Mouse (Mus musculus) lung, embryonic 16.5 days (tissue): ENCODE measurements around the gene Spred1. TPM values are rescaled to one million over a fixed set of nuclear protein-coding genes. Genes with fewer than 3 reads are reported as not detected.

Experiments
- ATAC-seq: fragments of 200-750 bp; cut with Nextera tagmentation; 2 replicates; pipeline ENCODE4 v1.8.0; 2017; ENCODE audit warnings: low read depth, mild to moderate bottlenecking, moderate library complexity
- H3K27ac ChIP-seq: fragments of 300-500 bp; sonication (generic); 2 replicates; pipeline ENCODE4 v1.5.1; 2014; ENCODE audit warnings: mild to moderate bottlenecking, control low read depth, low read length
- H3K27me3 ChIP-seq: fragments of 300-500 bp; sonication (generic); 2 replicates; pipeline ENCODE4 v1.6.1; 2014; ENCODE audit warnings: low read depth, low read length, mixed read lengths; ENCODE audit not compliant: control insufficient read depth, insufficient read depth
- H3K36me3 ChIP-seq: fragments of 300-500 bp; sonication (generic); 2 replicates; pipeline ENCODE4 v1.6.1; 2014; ENCODE audit warnings: low read length; ENCODE audit not compliant: control insufficient read depth, insufficient read depth
- H3K4me1 ChIP-seq: fragments of 300-500 bp; sonication (generic); replicated peaks from 2 replicates; pipeline ENCODE4 v1.6.1; 2014; ENCODE audit warnings: low read length, mixed read lengths; ENCODE audit not compliant: control insufficient read depth, insufficient read depth
- H3K4me2 ChIP-seq: fragments of 300-500 bp; sonication (generic); 2 replicates; pipeline ENCODE4 v1.6.1; 2014; ENCODE audit warnings: low read depth, low read length, control low read depth
- H3K4me3 ChIP-seq: fragments of 300-500 bp; sonication (generic); 2 replicates; pipeline ENCODE4 v1.5.1; 2014; ENCODE audit warnings: mild to moderate bottlenecking, low read length, control low read depth
- H3K9ac ChIP-seq: fragments of 300-500 bp; sonication (generic); 2 replicates; pipeline ENCODE4 v1.6.1; 2014; ENCODE audit warnings: low read length, control low read depth
- H3K9me3 ChIP-seq: fragments of 300-500 bp; sonication (generic); 2 replicates; pipeline ENCODE4 v1.6.1; 2016; ENCODE audit warnings: low read length; ENCODE audit not compliant: control insufficient read depth
- WGBS: fragments of 180-500 bp; shearing (Covaris S2); extraction: QIAGEN DNeasy Blood & Tissue Kit; methylation state at CpG from one replicate; pipeline ENCODE4 v1.1.7; 2014; 5-methylcytosine and 5-hydroxymethylcytosine counted together
- microRNA counts: library from miRNA; unstranded; fragments of <30 nt; microRNA quantifications from one replicate; lab custom pipeline; 2016
- microRNA-seq: library from miRNA; unstranded; fragments of <30 nt; microRNA quantifications from one replicate; pipeline ENCODE4, GENCODE M21; 2016
- polyA plus RNA-seq: library from polyadenylated mRNA; unstranded; fragments of >200 nt; fragmentation: Nextera tagmentation; extraction: Ambion mirVana; gene quantifications from 2 replicates; pipeline ENCODE4 v1.2.1, GENCODE M21; 2015

Gene Spred1
- polyA plus RNA-seq, 1 experiment from 2014 or later: 10.4 TPM

- 19% methylated on average over 15 of the region's 15 CpGs for WGBS
- H3K9me3 ChIP-seq: no peaks in the 10 kb centered on the region
- H3K27me3 ChIP-seq: no peaks in the 10 kb centered on the region
- no peak overlapping the region for H3K4me2 ChIP-seq
- H3K27ac ChIP-seq: no peak overlapping the region
- no peak overlapping the region for H3K4me3 ChIP-seq
- H3K4me1 ChIP-seq: no peaks in the 10 kb centered on the region
- no peak overlapping the region for H3K9ac ChIP-seq
- H3K36me3 ChIP-seq: no peaks in the 10 kb centered on the region
- ATAC-seq: peak; percentile 45
Measured at GRCm38 (mm10) chr2:117217695-117218216, 96.6 kb downstream of the Spred1 start.

DNA sequence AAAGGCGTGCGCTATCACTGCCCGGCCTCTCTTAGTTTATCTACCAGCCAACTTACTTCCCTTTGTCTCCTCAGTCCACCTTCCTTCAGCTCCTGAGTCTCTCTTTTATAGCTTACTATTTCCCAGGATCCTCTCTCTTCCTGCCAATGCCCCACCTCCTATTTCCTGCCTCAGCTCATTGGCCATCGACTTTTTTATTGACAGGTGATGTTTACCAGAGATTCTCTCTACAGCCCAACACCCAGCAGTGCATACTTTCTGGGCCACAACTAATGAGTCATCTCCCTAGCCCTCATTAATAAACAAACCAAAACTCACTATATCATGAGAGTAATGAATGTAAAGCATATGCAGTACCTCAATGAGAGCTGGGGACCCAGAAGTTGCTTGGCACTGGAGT is 98.4 kb downstream of the Spred1 start:
- Histone ChIP-seq H3K4me1 (no peaks in the 10 kb centered on the region), H3K4me2 (no peak overlapping the region), H3K9ac (no peak overlapping the region), H3K27me3 (no peaks in the 10 kb centered on the region), H3K36me3 (no peaks in the 10 kb centered on the region), H3K9me3 (no peaks in the 10 kb centered on the region), H3K4me3 (no peak overlapping the region), H3K27ac (no peak overlapping the region)
- ATAC-seq: no peak
- WGBS: 90% methylated on average over 4 of the region's 4 CpGs

GRCm38 (mm10) chr2:117222651-117223050 is 101.5 kb downstream of the Spred1 start:
- H3K27ac ChIP-seq: no peak overlapping the region
- WGBS: 58% methylated on average over 9 of the region's 9 CpGs

GRCm38 (mm10) chr2:117228601-117229125 is 107.5 kb downstream of the Spred1 start:
- no peak overlapping the region for H3K4me2 ChIP-seq
- no peak overlapping the region for H3K27ac ChIP-seq
- WGBS: 39% methylated on average over 11 of the region's 11 CpGs
- no peak overlapping the region for H3K9ac ChIP-seq
- H3K9me3 ChIP-seq: no peaks in the 10 kb centered on the region
- no peaks in the 10 kb centered on the region for H3K36me3 ChIP-seq
- peak; percentile 49 for ATAC-seq
- peaks cover 6% of the 10 kb centered on the region; the same call in 1 of the 2 replicates for H3K4me1 ChIP-seq
- H3K4me3 ChIP-seq: no peak overlapping the region
- no peaks in the 10 kb centered on the region for H3K27me3 ChIP-seq

More at GRCm38 (mm10) chr2:117222651-117223050, 101.5 kb downstream of the Spred1 start:
- ATAC-seq: no peak
- no peak overlapping the region for H3K4me3 ChIP-seq
- no peaks in the 10 kb centered on the region for H3K27me3 ChIP-seq
- no peak overlapping the region for H3K4me2 ChIP-seq
- no peaks in the 10 kb centered on the region for H3K4me1 ChIP-seq
- H3K9ac ChIP-seq: no peak overlapping the region
- no peaks in the 10 kb centered on the region for H3K36me3 ChIP-seq
- no peaks in the 10 kb centered on the region for H3K9me3 ChIP-seq

GRCm38 (mm10) chr2:117230261-117230660 is 109.1 kb downstream of the Spred1 start:
- no peaks in the 10 kb centered on the region for H3K27me3 ChIP-seq
- no peaks in the 10 kb centered on the region for H3K36me3 ChIP-seq
- no peak for ATAC-seq
- 81% methylated on average over 7 of the region's 7 CpGs for WGBS
- no peak overlapping the region for H3K4me2 ChIP-seq
- H3K27ac ChIP-seq: no peak overlapping the region
- H3K9ac ChIP-seq: no peak overlapping the region
- no peaks in the 10 kb centered on the region for H3K9me3 ChIP-seq
- peaks cover 6% of the 10 kb centered on the region; the same call in 1 of the 2 replicates for H3K4me1 ChIP-seq
- H3K4me3 ChIP-seq: no peak overlapping the region

DNA sequence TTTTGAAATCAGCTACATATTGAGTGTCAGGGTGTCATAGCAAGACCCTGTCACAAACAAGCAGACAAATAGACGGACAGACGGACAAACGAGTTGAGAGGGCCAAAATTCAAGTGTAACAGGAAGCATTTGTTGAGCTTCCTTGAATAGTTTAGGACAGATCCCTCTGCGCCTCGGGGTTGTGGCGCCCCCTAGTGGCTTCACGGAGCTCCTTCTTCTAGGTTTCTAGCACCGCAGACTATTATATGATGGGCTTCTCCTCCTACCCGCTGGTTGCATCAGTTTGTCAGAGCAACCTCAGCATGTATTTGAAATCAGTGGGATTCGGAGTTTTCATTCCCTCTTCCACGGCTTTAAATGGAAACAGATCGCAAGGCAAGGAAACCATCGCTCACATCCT is 110.1 kb downstream of the Spred1 start:
- H3K27me3 ChIP-seq: no peaks in the 10 kb centered on the region
- H3K4me1 ChIP-seq: peaks cover 6% of the 10 kb centered on the region; the same call in 1 of the 2 replicates
- 4% methylated on average over 13 of the region's 13 CpGs for WGBS
- peak; percentile 86 for ATAC-seq
- no peak overlapping the region for H3K4me3 ChIP-seq
- H3K4me2 ChIP-seq: no peak overlapping the region
- no peaks in the 10 kb centered on the region for H3K9me3 ChIP-seq
- no peak overlapping the region for H3K27ac ChIP-seq
- no peak overlapping the region for H3K9ac ChIP-seq
- H3K36me3 ChIP-seq: no peaks in the 10 kb centered on the region

MicroRNAs within 50 kb of the gene (microRNA counts, 519-probe panel; counts per million panel counts)
- 3,174 counts per million, percentile 62 among the panel's probes with 10 or more counts for microRNA mmu-miR-674 (lab: Ali Mortazavi, UCI)

Small RNA genes within 50 kb of the gene (microRNA-seq; reads per million reads assigned to microRNA genes)
- 1,094 reads per million, percentile 74 among the genes with 10 or more reads in this experiment for gene Mir674

Other genes with a start within 250 kb of the Spred1 start
- gene Tmco5, start 242.7 kb upstream of the Spred1 start, polyA plus RNA-seq: not detected in 2 replicates
- gene Fam98b, start 128.4 kb downstream of the Spred1 start, polyA plus RNA-seq: 7.6 and 8.6 TPM in 2 replicates
- 1.0 and 1.5 TPM in 2 replicates for gene Rasgrp1, start 221.6 kb downstream of the Spred1 start, polyA plus RNA-seq